In genomic region chr5:97055511-97056068, GRCm38 (mm10) we compare ENCODE assay signal across 8 mouse cellular contexts. TPM values are rescaled to one million over a fixed set of nuclear protein-coding genes. Genes with fewer than 3 reads are reported as not detected.
DNase-seq lines count a peak whose midpoint lies in the region; ATAC-seq lines count a peak whose summit lies in the region.

No protein-coding gene starts in this region.

- intact Hi-C loops in heart, postnatal 25 days (cut with DNase I): loop anchor here (1.0 to 10.0 kb wide), 2 partner anchors 201 to 791 kb away; no protein-coding TSS in a partner anchor

- DNase-seq in heart, adult 8-10 months (ENCODE audit: low spot score): peak; percentile 72
- DNase-seq in heart, postnatal 25 days (ENCODE audit: low spot score): no peak
- peak; percentile 19 for DNase-seq in spleen, adult 12 weeks (ENCODE audit: low spot score)
- no peak for DNase-seq in spleen, adult 18-20 months
- peak; percentile 42 for DNase-seq in brain, embryonic 18.5 days (ENCODE audit: low read depth, low spot score)
- no peak for DNase-seq in ovary, postnatal 10 days (ENCODE audit: low spot score)

- peak; percentile 83 to 85; a peak in 3 of 4 replicates for ATAC-seq in hematopoietic stem cell, adult 5-6 weeks (replicated peaks in 1 of 2; ENCODE audit: insufficient read depth in 1 of 2, low FRiP score in 2 of 2, low TSS enrichment in 1 of 2, low read depth in 1 of 2, poor library complexity in 2 of 2, severe bottlenecking in 2 of 2)
- ATAC-seq in megakaryocyte, adult 5-6 weeks (ENCODE audit: poor library complexity, severe bottlenecking): peak; percentile 90

RNA-seq across cellular contexts. Expression of gene Paqr3, which starts 55.8 kb away (rescaled TPM):
- total RNA-seq in heart, adult 8-10 months (2022): 1 to 10 TPM; 2.3 to 4.9 (median 2.8) TPM
- total RNA-seq in heart, postnatal 25 days (2021): 1 to 10 TPM; 2.3 to 2.8 TPM
- total RNA-seq in hematopoietic stem cell, adult 5-6 weeks (2017): 3.8 and 4.1 TPM in 2 replicates
- total RNA-seq in megakaryocyte, adult 5-6 weeks (2015): 8.7 and 10.3 TPM in 2 replicates
- total RNA-seq in megakaryocyte, adult 5-6 weeks (2017): 5.8 and 7.4 TPM in 2 replicates

RNA-seq across cellular contexts. Expression of gene Bmp2k, which starts 58.1 kb away (rescaled TPM):
- total RNA-seq in heart, adult 8-10 months (2022): 1 to 10 TPM; 6.3 to 6.9 (median 6.6) TPM
- total RNA-seq in heart, postnatal 25 days (2021): 10 to 100 TPM in 1 of 2 experiments, 1 to 10 TPM in 1; 8.4 to 10.4 TPM
- 24.8 and 25.0 TPM in 2 replicates for total RNA-seq in hematopoietic stem cell, adult 5-6 weeks (2017)
- 67.8 and 74.8 TPM in 2 replicates for total RNA-seq in megakaryocyte, adult 5-6 weeks (2015)
- 33.7 and 43.9 TPM in 2 replicates for total RNA-seq in megakaryocyte, adult 5-6 weeks (2017)

Comparison
In these comparisons a context has a peak if more than half of its experiments do, and no peak if none do; other contexts are left out.
1. DNase-seq: peak in heart, adult 8-10 months (single experiment), spleen, adult 12 weeks (single experiment) and brain, embryonic 18.5 days (single experiment); none in heart, postnatal 25 days (single experiment), spleen, adult 18-20 months (0 of 2) and ovary, postnatal 10 days (single experiment).